Mouse (Mus musculus) adrenal gland, adult 18-20 months (tissue): ENCODE results near the gene Ralgapb. TPM values are rescaled to one million over a fixed set of nuclear protein-coding genes. Genes with fewer than 3 reads are reported as not detected.

Experiments used
- DNase-seq, 2 experiments: peaks; one replicate each; pipeline ENCODE4 v3.0.0; 2021 to 2022; ENCODE audit warnings: low spot score in 2 of 2
- total RNA-seq, 2 experiments: library from RNA; stranded (reverse); gene quantifications; 1 replicate in 1 of 2; 2 replicates in 1 of 2; pipeline ENCODE4 v1.2.3; 2021

Ralgapb gene
- total RNA-seq, 2 experiments from 2014 or later, result 55.3 to 71.6 TPM

- DNase-seq, result peak in 1 of 2 experiments; percentile 17
Observed at GRCm38 (mm10) chr2:158512528-158512927, 102.9 kb downstream of the Ralgapb start, which contains the start of gene Arhgap40. TSS of gene Arhgap40 (plus strand) at chr2:158512796.

GRCm38 (mm10) chr2:158513821-158514336 lies 104.2 kb downstream of the Ralgapb start:
- DNase-seq, result no peak

- no peak for DNase-seq
Observed at GRCm38 (mm10) chr2:158518583-158518982, 108.9 kb downstream of the Ralgapb start.

GRCm38 (mm10) chr2:158519071-158519470 lies 109.4 kb downstream of the Ralgapb start:
- no peak for DNase-seq

- no peak for DNase-seq
Observed at GRCm38 (mm10) chr2:158519800-158520199, 110.2 kb downstream of the Ralgapb start.

GRCm38 (mm10) chr2:158523060-158523459 lies 113.4 kb downstream of the Ralgapb start:
- DNase-seq, result peak in 1 of 2 experiments; percentile 18

- no peak for DNase-seq
Observed at GRCm38 (mm10) chr2:158524129-158524860, 114.6 kb downstream of the Ralgapb start.

GRCm38 (mm10) chr2:158534090-158534489 lies 124.4 kb downstream of the Ralgapb start:
- peak; percentile 38 for DNase-seq

- no peak for DNase-seq
Observed at GRCm38 (mm10) chr2:158534559-158534958, 124.9 kb downstream of the Ralgapb start.

- no peak for DNase-seq
Observed at GRCm38 (mm10) chr2:158539433-158540305, 130.0 kb downstream of the Ralgapb start.

GRCm38 (mm10) chr2:158541286-158541685 lies 131.6 kb downstream of the Ralgapb start:
- DNase-seq, result no peak

GRCm38 (mm10) chr2:158545266-158545665 lies 135.6 kb downstream of the Ralgapb start:
- DNase-seq, result no peak

GRCm38 (mm10) chr2:158546751-158547150 lies 137.1 kb downstream of the Ralgapb start:
- peak; percentile 60 to 74 for DNase-seq

Other genes with a start within 250 kb of the Ralgapb start
- gene D630003M21Rik, start 180.6 kb upstream of the Ralgapb start, total RNA-seq, result 1 to 10 TPM; 1.6 to 1.7 TPM
- gene Bpi, start 151.8 kb upstream of the Ralgapb start, total RNA-seq, result not detected
- gene Lbp, start 103.4 kb upstream of the Ralgapb start, total RNA-seq, result 10 to 100 TPM; 19.2 to 30.4 TPM
- 10 to 100 TPM; 14.2 to 19.7 TPM for gene Snhg11, start 34.2 kb upstream of the Ralgapb start, total RNA-seq
- 100 to 1,000 TPM in 1 of 2 experiments, 10 to 100 TPM in 1; 75.7 to 130 TPM for gene Adig, start 92.8 kb downstream of the Ralgapb start, total RNA-seq
- not detected for gene Arhgap40, start 102.9 kb downstream of the Ralgapb start, total RNA-seq
- not detected for gene Slc32a1, start 200.9 kb downstream of the Ralgapb start, total RNA-seq
- gene Actr5, start 215.0 kb downstream of the Ralgapb start, total RNA-seq, result 10 to 100 TPM; 11.9 to 12.8 TPM